Mouse (Mus musculus): ENCODE measurements around the gene Ripply1. TPM values are rescaled to one million over a fixed set of nuclear protein-coding genes. Genes with fewer than 3 reads are reported as not detected.

Gene Ripply1
- polyA plus RNA-seq (2012; ENCODE audit: insufficient read depth, low replicate concordance): not detected in 2 replicates

DNA sequence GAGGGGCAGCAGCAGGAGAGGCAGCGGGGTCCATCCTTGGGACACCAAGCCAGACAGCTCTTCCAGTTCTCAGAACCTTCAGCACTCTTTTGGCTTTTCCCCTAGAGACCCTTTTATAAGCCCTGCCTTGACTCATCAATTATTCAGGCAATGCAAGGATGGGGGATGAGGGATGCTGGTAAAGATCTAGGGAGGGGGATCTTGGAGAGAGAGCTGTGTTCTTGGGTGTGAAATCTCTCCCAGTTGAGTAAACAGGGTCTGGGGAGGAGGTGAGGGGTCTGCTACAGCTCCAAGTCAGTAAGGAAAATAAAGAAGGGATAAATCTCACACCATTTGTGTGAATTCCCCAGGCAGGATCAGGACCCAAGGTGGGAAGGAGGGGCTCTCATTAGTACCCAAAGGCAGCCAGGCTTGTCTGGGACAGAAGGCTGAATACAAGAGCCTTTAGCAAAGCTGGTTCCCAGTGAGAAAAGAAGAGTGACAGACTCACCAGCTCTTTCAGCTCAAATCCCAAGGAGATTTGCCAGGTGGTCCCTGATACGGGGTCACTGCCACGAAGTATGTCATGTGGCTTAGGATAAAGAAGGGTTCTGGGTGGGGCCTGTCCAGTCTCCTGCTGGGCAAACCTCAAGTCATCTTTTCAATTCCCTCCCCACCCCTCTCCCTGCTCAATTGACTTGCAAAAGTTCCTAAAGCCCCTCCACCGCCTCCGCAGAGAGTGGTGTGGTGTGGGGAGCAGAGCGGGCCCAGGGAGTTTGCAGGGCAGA, at the start of gene Ripply1:
Gene Ripply1 (minus strand): TSS at position 76 of the 767 bp plus-strand sequence.
- H3K9me3 ChIP-seq: no peaks in the 10 kb centered on the region

DNA sequence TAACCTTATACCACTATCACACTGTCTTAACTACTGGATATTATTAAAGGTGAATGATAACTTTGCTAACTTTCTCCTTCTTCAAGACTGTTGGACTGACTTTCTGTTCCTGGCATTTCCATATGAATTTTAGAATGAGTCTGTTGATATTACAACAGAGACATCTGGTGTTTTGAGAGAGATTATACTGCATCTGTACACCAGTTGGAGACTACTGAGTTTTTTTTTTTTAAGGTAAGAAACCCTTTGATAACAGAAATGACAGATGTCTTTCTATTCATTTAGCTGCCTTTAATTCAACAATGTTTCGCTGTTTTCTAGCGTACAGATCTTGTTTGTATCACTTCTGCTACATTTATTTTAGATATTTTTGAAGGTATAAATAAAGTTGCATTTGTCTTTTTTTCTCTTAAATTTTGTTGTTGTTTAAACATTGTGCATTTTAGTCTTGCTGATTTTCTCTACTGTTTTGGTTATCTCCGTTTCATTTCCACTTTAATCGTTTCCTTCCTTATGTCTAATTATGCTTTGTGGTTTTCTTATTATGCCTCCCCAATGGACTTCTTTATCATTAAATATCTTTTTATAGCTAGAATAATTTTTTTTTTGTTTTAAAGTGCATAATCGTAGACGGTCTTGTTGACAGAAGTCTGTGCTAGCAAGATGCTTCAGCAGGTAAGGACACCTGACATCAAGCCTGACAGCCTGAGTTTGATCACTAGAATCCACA, 46.4 kb upstream of the Ripply1 start:
- Histone ChIP-seq H3K4me1 (no peaks in the 10 kb centered on the region), H3K9me3 (no peaks in the 10 kb centered on the region)
- TF ChIP-seq FLI1 (IDR thresholded peaks at IDR 0.05; ENCODE audit: low read length): no peak

More for the DNA sequence above, at the start of gene Ripply1:
- Histone ChIP-seq H3K4me1 (no peaks in the 10 kb centered on the region), H3K36me3 (replicated peaks; ENCODE audit: low read length) (no peaks in the 10 kb centered on the region), H3K4me3 (replicated peaks) (no peak within 1 kb of the TSS), H3K27me3 (replicated peaks) (peaks cover 23% of the 10 kb centered on the region)
- TF ChIP-seq FLI1 (IDR thresholded peaks at IDR 0.05; ENCODE audit: low read length) (no peak), GATA1 (IDR thresholded peaks at IDR 0.05; ENCODE audit: borderline replicate concordance, low read length) (no peak)

DNA sequence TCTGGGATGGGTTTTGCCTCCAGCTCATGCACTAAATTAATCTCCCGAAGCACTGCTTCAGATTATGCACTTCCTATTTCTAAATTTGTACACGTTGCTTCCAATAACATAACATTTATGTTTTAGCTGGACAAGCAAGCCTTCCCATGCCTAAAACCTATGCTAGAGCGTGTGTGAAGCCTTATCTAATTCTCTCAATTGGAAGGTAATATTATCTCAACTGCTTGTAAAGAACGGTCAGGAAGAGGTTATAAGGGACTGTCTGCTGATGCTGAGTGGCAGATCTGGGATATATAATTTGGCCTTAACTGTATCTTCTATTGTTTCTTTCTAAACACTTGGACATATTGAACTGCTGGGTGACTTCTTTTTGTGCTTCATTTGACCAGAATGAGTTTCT, 44.8 kb upstream of the Ripply1 start:
- H3K4me1 ChIP-seq: no peaks in the 10 kb centered on the region
- H3K36me3 ChIP-seq (replicated peaks; ENCODE audit: low read length): no peaks in the 10 kb centered on the region
- peaks cover 2% of the 10 kb centered on the region for H3K27me3 ChIP-seq (replicated peaks)
- no peak overlapping the region for H3K4me3 ChIP-seq (replicated peaks)
- no peaks in the 10 kb centered on the region for H3K9me3 ChIP-seq
- TF ChIP-seq FLI1 (IDR thresholded peaks at IDR 0.05; ENCODE audit: low read length): no peak
- TF ChIP-seq GATA1 (IDR thresholded peaks at IDR 0.05; ENCODE audit: borderline replicate concordance, low read length): no peak

More for the DNA sequence above, 46.4 kb upstream of the Ripply1 start:
- Histone ChIP-seq H3K27me3 (replicated peaks) (peaks cover 2% of the 10 kb centered on the region), H3K36me3 (replicated peaks; ENCODE audit: low read length) (no peaks in the 10 kb centered on the region), H3K4me3 (replicated peaks) (no peak overlapping the region)

DNA sequence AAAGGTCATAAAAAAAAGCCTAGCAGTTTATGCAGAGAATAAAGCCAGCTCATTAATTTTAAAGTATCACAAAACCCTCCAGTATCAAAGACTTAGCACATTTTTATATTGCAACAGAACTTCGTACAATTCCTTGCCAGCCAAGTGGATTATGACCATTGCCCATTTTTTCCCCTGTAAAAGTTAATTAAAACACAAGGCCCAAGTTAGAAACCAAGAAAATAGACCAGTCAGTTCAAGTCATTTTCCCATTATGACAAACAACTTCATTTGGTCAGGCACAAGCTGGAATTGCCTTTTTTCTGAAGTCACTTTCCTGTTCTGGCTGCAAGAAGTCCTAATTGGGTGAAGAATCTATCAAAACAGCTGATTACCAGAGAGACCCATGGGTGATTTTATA, 43.2 kb upstream of the Ripply1 start:
- H3K27me3 ChIP-seq (replicated peaks): peaks cover 7% of the 10 kb centered on the region
- no peaks in the 10 kb centered on the region for H3K36me3 ChIP-seq (replicated peaks; ENCODE audit: low read length)
- H3K4me1 ChIP-seq: no peaks in the 10 kb centered on the region
- TF ChIP-seq FLI1 (IDR thresholded peaks at IDR 0.05; ENCODE audit: low read length): no peak
- TF ChIP-seq GATA1 (IDR thresholded peaks at IDR 0.05; ENCODE audit: borderline replicate concordance, low read length): no peak
- H3K4me3 ChIP-seq (replicated peaks): no peak overlapping the region
- no peaks in the 10 kb centered on the region for H3K9me3 ChIP-seq

DNA sequence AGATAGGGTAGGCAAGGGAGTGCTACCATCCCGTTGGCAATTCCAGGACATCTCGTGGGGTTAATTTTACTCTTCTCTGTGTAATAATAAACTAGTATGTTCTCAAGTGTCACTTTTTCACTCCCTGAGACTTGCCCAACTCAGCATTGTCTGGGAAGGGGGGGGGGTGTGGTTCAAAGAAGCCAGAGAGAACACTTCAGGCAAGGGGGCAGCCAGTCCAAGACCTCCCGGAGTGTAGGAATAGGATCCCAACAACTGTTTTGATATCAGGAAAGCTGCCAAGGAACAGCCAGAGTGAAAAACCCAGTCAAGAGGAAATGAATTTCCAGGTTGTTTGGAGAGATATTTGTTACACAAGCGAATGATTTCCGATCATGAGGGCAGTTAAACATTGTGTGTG, 33.0 kb upstream of the Ripply1 start:
- peaks cover 20% of the 10 kb centered on the region for H3K4me1 ChIP-seq
- no peaks in the 10 kb centered on the region for H3K36me3 ChIP-seq (replicated peaks; ENCODE audit: low read length)
- no peak for TF ChIP-seq FLI1 (IDR thresholded peaks at IDR 0.05; ENCODE audit: low read length)
- TF ChIP-seq GATA1 (IDR thresholded peaks at IDR 0.05; ENCODE audit: borderline replicate concordance, low read length): no peak
- no peak overlapping the region for H3K4me3 ChIP-seq (replicated peaks)
- no peaks in the 10 kb centered on the region for H3K9me3 ChIP-seq
- H3K27me3 ChIP-seq (replicated peaks): peaks cover 12% of the 10 kb centered on the region

DNA sequence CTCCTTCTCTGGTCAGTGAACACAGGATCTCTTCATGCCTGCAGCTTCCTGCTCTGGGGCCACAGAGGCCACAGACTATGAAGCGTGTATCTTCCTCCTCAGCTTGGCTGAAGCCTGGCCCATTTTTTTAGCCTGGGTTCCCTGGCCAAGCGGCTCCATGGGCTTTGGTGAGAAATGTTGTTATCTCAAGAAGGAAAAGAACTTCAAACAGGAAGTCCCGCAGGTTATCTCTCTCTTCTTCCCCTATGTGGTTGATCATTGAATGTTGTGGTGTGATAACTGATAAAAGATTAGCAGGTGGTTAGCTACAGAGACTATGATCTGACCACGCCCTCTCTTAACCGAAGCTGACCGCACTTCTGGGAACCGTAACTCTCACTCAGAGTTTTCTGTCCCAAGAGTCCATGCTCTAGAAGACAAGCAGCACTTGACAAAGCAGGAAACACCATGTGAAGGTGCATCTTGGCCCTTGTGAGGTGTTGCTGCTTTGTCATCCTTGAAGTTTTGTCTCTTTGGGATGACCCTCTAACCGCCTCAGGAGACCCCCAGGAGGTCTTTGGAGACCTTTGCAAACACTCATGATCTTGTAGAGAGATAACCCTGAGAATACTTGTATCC, 32.0 kb upstream of the Ripply1 start:
- H3K27me3 ChIP-seq (replicated peaks): peaks cover 17% of the 10 kb centered on the region
- TF ChIP-seq FLI1 (IDR thresholded peaks at IDR 0.05; ENCODE audit: low read length) (no peak), GATA1 (IDR thresholded peaks at IDR 0.05; ENCODE audit: borderline replicate concordance, low read length) (no peak)
- no peaks in the 10 kb centered on the region for H3K9me3 ChIP-seq
- H3K4me3 ChIP-seq (replicated peaks): no peak overlapping the region
- peaks cover 20% of the 10 kb centered on the region for H3K4me1 ChIP-seq
- H3K36me3 ChIP-seq (replicated peaks; ENCODE audit: low read length): no peaks in the 10 kb centered on the region

DNA sequence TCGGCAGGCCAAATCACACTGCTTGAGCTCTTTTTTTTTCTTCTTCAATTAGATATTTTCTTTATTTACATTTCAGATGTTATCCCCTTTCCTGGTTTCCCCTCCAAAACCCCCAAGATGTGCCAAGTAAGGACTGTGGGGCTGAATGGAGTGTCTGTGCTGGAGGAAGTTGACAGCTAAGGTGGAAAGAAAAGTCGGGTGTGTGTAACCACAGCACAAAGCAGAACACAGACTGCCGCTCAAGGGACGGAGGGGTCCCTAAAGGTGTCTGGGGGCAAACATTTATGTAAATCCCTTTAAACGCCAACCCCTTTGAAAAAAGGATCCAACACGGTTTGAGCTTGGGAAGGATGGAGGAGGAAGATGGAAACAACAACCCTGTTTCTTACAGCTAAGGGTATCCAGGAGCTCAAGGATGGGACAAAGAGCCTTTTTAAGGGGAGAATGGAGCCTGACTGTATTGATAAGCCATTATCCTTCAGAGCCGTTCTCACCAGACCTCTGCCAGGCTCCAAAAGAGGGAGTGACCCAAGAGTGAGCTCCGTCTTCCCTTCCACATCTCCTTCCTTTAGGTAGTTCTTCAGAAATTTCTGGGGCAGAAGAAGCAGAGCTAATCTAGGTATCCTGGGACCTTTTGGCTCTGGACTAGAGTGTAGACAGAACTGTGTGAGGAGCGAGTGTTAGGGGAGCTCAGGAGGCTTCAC, 31.3 kb upstream of the Ripply1 start:
- Histone ChIP-seq H3K36me3 (replicated peaks; ENCODE audit: low read length) (no peaks in the 10 kb centered on the region), H3K4me1 (peaks cover 20% of the 10 kb centered on the region), H3K9me3 (no peaks in the 10 kb centered on the region), H3K27me3 (replicated peaks) (peaks cover 19% of the 10 kb centered on the region), H3K4me3 (replicated peaks) (no peak overlapping the region)
- no peak for TF ChIP-seq GATA1 (IDR thresholded peaks at IDR 0.05; ENCODE audit: borderline replicate concordance, low read length)
- no peak for TF ChIP-seq FLI1 (IDR thresholded peaks at IDR 0.05; ENCODE audit: low read length)

DNA sequence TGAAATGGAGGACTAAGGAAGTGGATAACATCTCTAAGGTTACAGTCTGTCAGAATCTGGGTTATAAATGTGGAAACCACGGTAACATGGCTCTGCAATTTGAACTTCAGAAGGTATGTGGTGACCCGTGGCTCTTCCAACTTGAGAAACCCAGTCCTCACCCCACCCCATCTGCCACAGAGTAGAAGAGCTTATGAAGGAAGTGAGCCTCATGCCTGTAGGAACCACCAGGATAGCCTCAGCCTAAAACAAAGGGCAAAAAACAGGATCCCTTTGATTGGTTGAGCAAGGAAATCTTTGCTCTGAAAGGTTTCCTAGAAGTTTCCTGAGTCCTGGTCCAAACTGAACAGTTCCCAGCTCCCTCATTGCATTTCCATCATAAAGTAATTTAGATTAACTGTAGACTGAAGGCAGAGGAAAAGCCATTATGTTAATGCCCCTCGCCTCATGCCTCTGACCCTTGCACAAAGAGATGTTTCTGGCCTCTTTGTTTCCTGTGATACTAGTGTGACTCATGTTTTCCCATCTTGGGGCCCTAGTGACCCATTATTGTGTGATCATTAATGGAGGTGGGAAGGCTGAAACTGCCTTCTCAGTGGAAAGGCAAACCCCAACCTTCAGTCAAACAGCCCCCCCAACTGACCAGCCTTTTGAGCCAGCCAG, 30.6 kb upstream of the Ripply1 start:
- Histone ChIP-seq H3K9me3 (no peaks in the 10 kb centered on the region), H3K4me3 (replicated peaks) (no peak overlapping the region), H3K4me1 (peaks cover 20% of the 10 kb centered on the region), H3K27me3 (replicated peaks) (peaks cover 22% of the 10 kb centered on the region), H3K36me3 (replicated peaks; ENCODE audit: low read length) (no peaks in the 10 kb centered on the region)
- TF ChIP-seq GATA1 (IDR thresholded peaks at IDR 0.05; ENCODE audit: borderline replicate concordance, low read length) (no peak), FLI1 (IDR thresholded peaks at IDR 0.05; ENCODE audit: low read length) (no peak)

DNA sequence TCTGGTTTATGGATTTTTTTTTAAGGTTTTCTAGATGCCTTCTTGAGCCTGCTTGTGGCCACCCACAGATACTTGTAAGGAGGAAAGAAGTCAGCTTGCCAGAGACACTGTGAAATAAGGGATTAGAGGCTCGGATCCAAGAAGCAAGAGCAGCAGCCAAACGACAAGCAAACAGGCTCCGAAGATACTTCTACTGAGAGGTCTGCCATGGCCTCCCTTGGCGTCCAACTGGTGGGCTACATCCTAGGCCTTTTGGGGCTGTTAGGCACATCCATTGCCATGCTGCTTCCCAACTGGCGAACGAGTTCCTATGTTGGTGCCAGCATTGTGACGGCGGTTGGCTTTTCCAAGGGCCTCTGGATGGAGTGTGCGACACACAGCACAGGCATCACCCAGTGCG, 26.3 kb upstream of the Ripply1 start:
- Histone ChIP-seq H3K36me3 (replicated peaks; ENCODE audit: low read length) (no peaks in the 10 kb centered on the region), H3K27me3 (replicated peaks) (peaks cover 24% of the 10 kb centered on the region), H3K9me3 (no peaks in the 10 kb centered on the region), H3K4me1 (peaks cover 8% of the 10 kb centered on the region), H3K4me3 (replicated peaks) (no peak overlapping the region)
- no peak for TF ChIP-seq FLI1 (IDR thresholded peaks at IDR 0.05; ENCODE audit: low read length)
- no peak for TF ChIP-seq GATA1 (IDR thresholded peaks at IDR 0.05; ENCODE audit: borderline replicate concordance, low read length)
